Comparison of ENCODE assay signal across 8 mouse cellular contexts in genomic region chr7:27355261-27355660, GRCm38 (mm10). TPM values are rescaled to one million over a fixed set of nuclear protein-coding genes. Genes with fewer than 3 reads are reported as not detected.
DNase-seq lines count a peak whose midpoint lies in the region; ATAC-seq and TF ChIP-seq lines count a peak whose summit lies in the region.

No protein-coding gene starts in this region.

- H3K27me3 ChIP-seq in liver, adult 2 months (ENCODE audit: control insufficient read depth, insufficient read depth, low read length), result no peaks in the 10 kb centered on the region
- H3K27me3 ChIP-seq in embryonic facial prominence, embryonic 13.5 days, result peaks cover 26% of the 10 kb centered on the region
- no peaks in the 10 kb centered on the region for H3K27me3 ChIP-seq in intestine, embryonic 15.5 days (replicated peaks)
- H3K27me3 ChIP-seq in neural tube, embryonic 12.5 days (replicated peaks), result peaks cover 20% of the 10 kb centered on the region

- TF ChIP-seq POLR2A in liver, adult 2 months (IDR thresholded peaks at IDR 0.05; ENCODE audit: extremely low read depth, insufficient read depth, low read length), result no peak

- H3K36me3 ChIP-seq in liver, adult 2 months (ENCODE audit: control insufficient read depth, insufficient read depth, low read length), result no peaks in the 10 kb centered on the region
- H3K36me3 ChIP-seq in embryonic facial prominence, embryonic 13.5 days, result peaks cover 34% of the 10 kb centered on the region
- H3K36me3 ChIP-seq in intestine, embryonic 15.5 days, result 0 out of 2 replicates have a peak, but pooled peaks cover 4% of the 10 kb centered on the region
- H3K36me3 ChIP-seq in neural tube, embryonic 12.5 days, result peaks cover 31% of the 10 kb centered on the region

- H3K4me2 ChIP-seq in embryonic facial prominence, embryonic 13.5 days, result peak overlapping the region; percentile 76
- H3K4me2 ChIP-seq in intestine, embryonic 15.5 days (replicated peaks), result peak overlapping the region; percentile 82
- peak overlapping the region; percentile 77 for H3K4me2 ChIP-seq in neural tube, embryonic 12.5 days (replicated peaks)

- H3K9me3 ChIP-seq in embryonic facial prominence, embryonic 13.5 days, result no peaks in the 10 kb centered on the region
- no peaks in the 10 kb centered on the region for H3K9me3 ChIP-seq in intestine, embryonic 15.5 days
- no peaks in the 10 kb centered on the region for H3K9me3 ChIP-seq in neural tube, embryonic 12.5 days

- WGBS in liver, adult 2 months, result 19% methylated on average over 14 of the region's 14 CpGs
- 6% methylated on average over 14 of the region's 14 CpGs for WGBS in embryonic facial prominence, embryonic 13.5 days
- 8% methylated on average over 14 of the region's 14 CpGs for WGBS in intestine, embryonic 15.5 days
- 10% methylated on average over 14 of the region's 14 CpGs for WGBS in neural tube, embryonic 12.5 days

- ATAC-seq in embryonic facial prominence, embryonic 13.5 days (ENCODE audit: insufficient number of reproducible peaks, insufficient read depth, low FRiP score, low TSS enrichment, low read depth), result no peak
- no peak for ATAC-seq in intestine, embryonic 15.5 days
- ATAC-seq in neural tube, embryonic 12.5 days (ENCODE audit: low FRiP score, low read depth), result peak; percentile 10

- H3K4me1 ChIP-seq in liver, adult 2 months (ENCODE audit: control insufficient read depth, insufficient read depth, low read length), result 0 out of 2 replicates have a peak, but pooled peaks cover 4% of the 10 kb centered on the region
- peaks cover 20% of the 10 kb centered on the region for H3K4me1 ChIP-seq in embryonic facial prominence, embryonic 13.5 days
- peaks cover 18% of the 10 kb centered on the region for H3K4me1 ChIP-seq in intestine, embryonic 15.5 days (replicated peaks)
- peaks cover 18% of the 10 kb centered on the region for H3K4me1 ChIP-seq in neural tube, embryonic 12.5 days

- no peak for DNase-seq in liver, adult 2 months (ENCODE audit: extremely low read depth, low read depth, low spot score)
- no peak for DNase-seq in liver
- DNase-seq in embryo, embryonic 10 days (ENCODE audit: low spot score), result no peak
- DNase-seq in kidney, postnatal 25 days, result no peak
- DNase-seq in thymus, postnatal 25 days, result no peak

- H3K9ac ChIP-seq in liver, adult 2 months (ENCODE audit: low read depth, low read length), result peak overlapping the region; percentile 66
- peak overlapping the region; percentile 76 for H3K9ac ChIP-seq in embryonic facial prominence, embryonic 13.5 days
- H3K9ac ChIP-seq in intestine, embryonic 15.5 days, result peak overlapping the region; percentile 57
- H3K9ac ChIP-seq in neural tube, embryonic 12.5 days, result peak overlapping the region; percentile 74

- H3K4me3 ChIP-seq in liver, adult 2 months (ENCODE audit: insufficient read depth, low read depth, low read length), result peak overlapping the region; percentile 86
- H3K4me3 ChIP-seq in embryonic facial prominence, embryonic 13.5 days, result peak overlapping the region; percentile 68
- peak overlapping the region; percentile 74 for H3K4me3 ChIP-seq in intestine, embryonic 15.5 days (replicated peaks)
- peak overlapping the region; percentile 69 for H3K4me3 ChIP-seq in neural tube, embryonic 12.5 days

- no peaks in the 10 kb centered on the region for H3K79me2 ChIP-seq in liver, adult 2 months (ENCODE audit: control insufficient read depth, insufficient read depth, low read length)

- H3K27ac ChIP-seq in liver, adult 2 months (replicated peaks; ENCODE audit: insufficient read depth, low read depth, low read length), result no peak overlapping the region
- H3K27ac ChIP-seq in embryonic facial prominence, embryonic 13.5 days, result peak overlapping the region; percentile 73
- peak overlapping the region; percentile 40; the same call in 1 of the 2 replicates for H3K27ac ChIP-seq in intestine, embryonic 15.5 days
- H3K27ac ChIP-seq in neural tube, embryonic 12.5 days, result no peak overlapping the region

- TF ChIP-seq CTCF in liver, adult 2 months (IDR thresholded peaks at IDR 0.05; ENCODE audit: low read depth, low read length), result no peak

RNA-seq across cellular contexts. Expression of gene Shkbp1, which starts 0.6 kb away (rescaled TPM):
- 3.6 and 4.4 TPM in 2 replicates for total RNA-seq in liver, adult 2 months (2014; rRNA removed)
- 19.8 and 23.9 TPM in 2 replicates for polyA plus RNA-seq in liver, adult 2 months (2012; rRNA removed)
- 61.5 and 70.6 TPM in 2 replicates for polyA plus RNA-seq in embryonic facial prominence, embryonic 13.5 days (2015; fragmentation: Nextera tagmentation; extraction: Ambion mirVana)
- 35.0 and 35.5 TPM in 2 replicates for polyA plus RNA-seq in intestine, embryonic 15.5 days (2015; fragmentation: Nextera tagmentation; extraction: Ambion mirVana)
- 68.6 and 68.9 TPM in 2 replicates for polyA plus RNA-seq in neural tube, embryonic 12.5 days (2016; fragmentation: Nextera tagmentation; extraction: Ambion mirVana)

RNA-seq across cellular contexts. Expression of gene Gm20479, which starts 2.0 kb away (rescaled TPM):
- total RNA-seq in liver, adult 2 months (2014; rRNA removed), result not detected in 2 replicates
- not detected in 2 replicates for polyA plus RNA-seq in liver, adult 2 months (2012; rRNA removed)
- polyA plus RNA-seq in embryonic facial prominence, embryonic 13.5 days (2015; fragmentation: Nextera tagmentation; extraction: Ambion mirVana), result not detected in 2 replicates
- 1.8 TPM in 1 of 2 replicates, not detected in the other for polyA plus RNA-seq in intestine, embryonic 15.5 days (2015; fragmentation: Nextera tagmentation; extraction: Ambion mirVana)
- polyA plus RNA-seq in neural tube, embryonic 12.5 days (2016; fragmentation: Nextera tagmentation; extraction: Ambion mirVana), result 0.40 TPM in 1 of 2 replicates, not detected in the other

RNA-seq across cellular contexts. Expression of gene Ltbp4, which starts 17.8 kb away (rescaled TPM):
- 9.4 and 24.2 TPM in 2 replicates for total RNA-seq in liver, adult 2 months (2014; rRNA removed)
- 29.2 and 32.5 TPM in 2 replicates for polyA plus RNA-seq in liver, adult 2 months (2012; rRNA removed)
- polyA plus RNA-seq in embryonic facial prominence, embryonic 13.5 days (2015; fragmentation: Nextera tagmentation; extraction: Ambion mirVana), result 32.0 and 40.3 TPM in 2 replicates
- polyA plus RNA-seq in intestine, embryonic 15.5 days (2015; fragmentation: Nextera tagmentation; extraction: Ambion mirVana), result 75.9 and 92.8 TPM in 2 replicates
- 6.1 and 9.9 TPM in 2 replicates for polyA plus RNA-seq in neural tube, embryonic 12.5 days (2016; fragmentation: Nextera tagmentation; extraction: Ambion mirVana)

Comparison
In these comparisons a context has a peak if more than half of its experiments do, and no peak if none do; other contexts are left out.
1. H3K27ac ChIP-seq: peak in embryonic facial prominence, embryonic 13.5 days (single experiment) and intestine, embryonic 15.5 days (single experiment); none in liver, adult 2 months (single experiment) and neural tube, embryonic 12.5 days (single experiment).
2. Peak in every context shown above with its lines, with median percentiles within 50 percentile points of each other: H3K4me3 ChIP-seq, H3K9ac ChIP-seq and H3K4me2 ChIP-seq.